Mouse (Mus musculus) cerebellum, adult 2 months (tissue): ENCODE measurements around the gene Ak2. TPM values are rescaled to one million over a fixed set of nuclear protein-coding genes. Genes with fewer than 3 reads are reported as not detected.
A peak's percentile ranks its signal among the peaks of the same experiment; 100 is the strongest.

Source experiments
- DNase-seq, 2 experiments: peaks; one replicate each; pipeline ENCODE4 v3.0.0; 2021
- H3K27ac ChIP-seq: fragments of 200-500 bp; 2 replicates; pipeline ENCODE4 v1.5.1; 2012; ENCODE audit warnings: low read length, control low read depth, inconsistent platforms; ENCODE audit not compliant: insufficient read depth
- H3K27me3 ChIP-seq: fragments of 200-500 bp; 2 replicates; pipeline ENCODE4 v1.6.1; 2012; ENCODE audit warnings: inconsistent platforms, mild to moderate bottlenecking, low read length, moderate library complexity; ENCODE audit not compliant: control insufficient read depth, insufficient read depth
- H3K4me1 ChIP-seq: fragments of 200-500 bp; 2 replicates; pipeline ENCODE4 v1.6.1; 2011; ENCODE audit warnings: low read length; ENCODE audit not compliant: control insufficient read depth, insufficient read depth
- H3K4me3 ChIP-seq: fragments of 200-500 bp; replicated peaks from 2 replicates; pipeline ENCODE3; 2011; ENCODE audit warnings: mild to moderate bottlenecking, low read depth, low read length, control low read depth; ENCODE audit not compliant: insufficient read depth
- CTCF ChIP-seq: fragments of 200-500 bp; IDR thresholded peaks from 2 replicates; pipeline ENCODE4 v1.5.1; 2011; ENCODE audit warnings: low read depth, mild to moderate bottlenecking, control low read depth, low read length, moderate library complexity, borderline replicate concordance; ENCODE audit not compliant: insufficient read depth
- POLR2A ChIP-seq: fragments of 200-500 bp; IDR thresholded peaks from 2 replicates; pipeline ENCODE4 v1.6.1; 2011; ENCODE audit warnings: low read length, control low read depth, borderline replicate concordance; ENCODE audit not compliant: insufficient read depth
- WGBS: fragments of 180-500 bp; shearing (Covaris S2); methylation state at CpG from one replicate; pipeline ENCODE4 v1.1.7; 2018; 5-methylcytosine and 5-hydroxymethylcytosine counted together
- polyA plus RNA-seq: library from polyadenylated mRNA; depleted of rRNA; stranded (reverse); fragments of >200 nt; gene quantifications from 2 replicates; pipeline ENCODE4 v1.2.3, GENCODE M21; 2012

Gene Ak2
- polyA plus RNA-seq, 1 experiment, result 43.9 TPM

DNA sequence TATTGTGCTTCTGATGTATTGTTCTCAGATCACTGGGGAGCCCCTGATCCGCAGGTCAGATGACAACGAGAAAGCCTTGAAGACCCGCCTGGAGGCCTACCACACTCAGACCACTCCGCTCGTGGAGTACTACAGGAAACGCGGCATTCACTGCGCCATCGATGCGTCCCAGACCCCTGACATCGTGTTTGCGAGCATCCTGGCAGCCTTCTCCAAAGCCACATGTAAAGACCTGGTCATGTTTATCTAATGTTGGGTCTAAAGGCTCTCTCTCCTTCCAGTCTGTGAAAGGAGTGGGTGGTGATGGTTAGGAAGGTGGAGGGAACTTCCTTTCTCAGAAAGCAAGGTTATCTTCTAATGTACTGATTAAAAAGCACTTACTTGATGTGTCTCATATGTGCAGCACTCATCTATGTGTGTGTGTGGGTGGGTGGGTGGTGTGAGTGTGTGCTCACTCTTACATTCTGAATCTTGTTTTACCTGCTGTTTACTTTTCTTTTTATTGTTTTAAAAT lies 16.3 kb downstream of the Ak2 start:
- no peak for TF ChIP-seq CTCF
- TF ChIP-seq POLR2A, result no peak
- H3K4me3 ChIP-seq, result no peak overlapping the region
- 84% methylated on average over 12 of the region's 12 CpGs for WGBS
- DNase-seq, result no peak
- no peak overlapping the region for H3K27ac ChIP-seq
- H3K4me1 ChIP-seq, result peaks cover 9% of the 10 kb centered on the region
- H3K27me3 ChIP-seq, result no peaks in the 10 kb centered on the region

DNA sequence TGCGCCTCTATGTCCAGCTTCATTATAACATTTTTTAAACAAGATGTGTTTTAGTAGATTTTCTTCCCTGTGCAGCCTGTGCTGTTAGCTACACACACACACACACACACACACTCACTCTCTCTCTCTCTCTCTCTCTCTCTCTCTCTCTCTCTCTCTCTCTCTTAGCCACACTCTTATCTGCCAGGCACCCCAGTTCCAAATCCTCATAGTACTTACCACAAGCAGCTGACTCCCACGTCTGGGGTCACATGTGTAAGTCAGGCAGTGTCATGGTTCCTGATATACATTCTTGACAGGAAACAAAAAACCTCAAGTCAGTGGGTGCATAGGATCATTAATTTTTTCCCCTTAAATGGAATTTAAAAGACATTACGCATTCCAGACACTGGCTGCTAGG lies 16.9 kb downstream of the Ak2 start:
- WGBS, result 91% methylated on average over 3 of the region's 3 CpGs
- TF ChIP-seq CTCF, result no peak
- no peak for TF ChIP-seq POLR2A
- DNase-seq, result no peak
- H3K27ac ChIP-seq, result no peak overlapping the region
- H3K4me1 ChIP-seq, result peaks cover 9% of the 10 kb centered on the region
- no peak overlapping the region for H3K4me3 ChIP-seq
- no peaks in the 10 kb centered on the region for H3K27me3 ChIP-seq

DNA sequence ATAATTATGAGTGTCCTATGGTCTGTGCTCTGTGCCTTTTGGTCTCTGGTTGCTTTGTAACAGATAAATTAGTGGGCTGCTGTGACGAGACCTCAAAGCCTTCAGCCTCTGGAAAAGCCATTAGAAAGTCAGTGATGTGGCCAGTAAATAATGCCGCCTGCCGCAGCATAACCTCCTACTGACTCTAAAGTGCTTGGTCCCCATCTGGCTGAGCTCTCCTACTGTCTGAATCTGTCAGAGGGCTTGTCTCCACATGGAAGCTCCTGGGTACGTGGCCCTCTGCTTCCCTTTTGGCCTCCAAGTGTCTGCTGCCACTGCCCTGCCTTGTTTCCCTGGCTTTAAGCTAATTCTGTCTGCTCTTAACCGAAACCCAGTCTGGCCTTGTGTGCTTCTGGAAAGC lies 17.8 kb downstream of the Ak2 start:
- Histone ChIP-seq H3K27ac (no peak overlapping the region), H3K27me3 (no peaks in the 10 kb centered on the region), H3K4me1 (peaks cover 9% of the 10 kb centered on the region), H3K4me3 (no peak overlapping the region)
- DNase-seq, result no peak
- 75% methylated on average over 5 of the region's 5 CpGs for WGBS
- TF ChIP-seq POLR2A (no peak), CTCF (no peak)

DNA sequence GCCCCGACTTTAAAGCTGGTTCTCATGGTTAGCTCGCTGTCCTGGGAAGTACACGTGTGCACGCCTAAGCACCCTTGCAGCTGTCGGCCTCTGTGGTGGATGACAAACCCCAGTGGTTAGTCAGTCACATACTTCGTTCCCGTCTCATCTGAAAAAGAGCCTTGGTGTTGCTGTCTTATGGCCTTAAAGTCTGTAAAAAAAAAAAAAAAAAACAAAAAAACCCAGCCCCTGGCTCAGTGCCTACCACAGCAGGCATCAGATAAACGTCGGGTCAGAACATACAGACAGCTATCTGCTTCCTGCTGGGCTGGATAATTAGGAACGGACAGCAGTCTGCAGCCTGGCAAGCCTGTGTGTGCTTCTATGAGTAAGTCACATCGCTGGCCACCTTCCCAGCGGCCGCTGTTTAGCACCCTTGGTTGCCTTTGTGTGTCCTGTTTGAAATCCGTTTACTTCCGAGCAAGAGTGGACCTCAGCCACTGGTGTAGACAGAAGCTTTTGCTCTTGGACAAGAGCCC lies 19.9 kb downstream of the Ak2 start:
- Histone ChIP-seq H3K4me1 (peaks cover 9% of the 10 kb centered on the region), H3K4me3 (no peak overlapping the region), H3K27me3 (no peaks in the 10 kb centered on the region), H3K27ac (no peak overlapping the region)
- peak; percentile 53 to 75 for DNase-seq
- TF ChIP-seq POLR2A, result no peak
- no peak for TF ChIP-seq CTCF
- 27% methylated on average over 15 of the region's 15 CpGs for WGBS

DNA sequence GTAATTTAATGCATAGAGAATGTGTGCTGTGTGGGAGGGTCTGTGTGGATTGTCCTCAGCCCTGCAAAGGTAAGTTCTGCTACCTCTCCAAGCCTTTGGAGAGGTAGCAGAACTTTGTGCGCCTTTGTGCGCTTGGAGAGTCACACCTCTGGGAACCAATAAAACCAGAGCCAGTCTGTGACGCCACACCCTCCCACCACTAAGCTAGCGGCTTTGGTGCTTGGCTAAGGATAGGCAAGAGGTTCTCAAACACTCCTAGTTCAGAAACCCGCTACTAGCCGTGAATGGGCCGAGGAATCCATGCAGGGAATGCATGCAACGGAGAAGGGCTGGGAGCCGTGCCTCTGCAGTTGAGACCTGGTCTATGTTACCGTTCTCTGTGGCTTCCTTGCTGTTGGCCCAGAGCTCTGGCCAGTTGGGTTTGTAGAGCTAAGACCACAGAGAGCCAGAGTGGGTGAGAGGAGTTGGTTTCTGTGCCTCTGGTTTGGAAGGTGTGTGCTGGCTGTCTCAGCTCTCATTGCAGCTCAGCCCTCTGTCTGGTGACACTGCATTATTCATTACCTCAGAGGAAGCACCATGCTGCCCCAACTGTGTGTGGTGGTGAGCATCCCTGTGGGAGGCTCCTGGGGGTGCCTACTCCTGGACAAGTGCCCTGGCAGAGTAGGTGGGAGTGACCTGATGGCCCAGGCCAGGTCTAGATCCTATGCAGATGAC lies 21.6 kb downstream of the Ak2 start:
- TF ChIP-seq POLR2A, result no peak
- TF ChIP-seq CTCF, result no peak
- no peak overlapping the region for H3K27ac ChIP-seq
- H3K4me3 ChIP-seq, result no peak overlapping the region
- no peaks in the 10 kb centered on the region for H3K27me3 ChIP-seq
- H3K4me1 ChIP-seq, result peaks cover 9% of the 10 kb centered on the region
- DNase-seq, result no peak
- 95% methylated on average over 10 of the region's 10 CpGs for WGBS

DNA sequence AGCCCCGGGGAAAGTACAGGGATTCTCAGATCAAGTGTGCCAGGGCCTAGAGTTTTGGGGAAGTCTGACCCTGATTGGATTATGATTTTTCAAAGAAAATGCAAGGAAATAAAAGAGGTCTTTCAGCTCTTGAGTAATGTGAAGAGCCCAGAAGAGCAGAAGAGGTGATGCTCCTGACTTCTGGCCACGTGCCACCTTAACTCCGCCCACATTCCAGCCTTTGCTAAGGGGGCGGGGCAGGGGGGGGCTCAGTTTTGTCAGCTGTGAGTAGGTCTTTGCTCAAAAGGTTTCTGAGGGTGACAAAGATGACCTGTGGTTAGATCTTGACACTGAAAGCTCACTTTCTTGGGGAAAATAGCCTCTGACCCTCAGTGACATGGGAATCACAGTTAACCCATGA lies 24.6 kb downstream of the Ak2 start:
- no peak for DNase-seq
- Histone ChIP-seq H3K27ac (no peak overlapping the region), H3K27me3 (no peaks in the 10 kb centered on the region), H3K4me3 (no peak overlapping the region), H3K4me1 (peaks cover 23% of the 10 kb centered on the region)
- TF ChIP-seq POLR2A (no peak), CTCF (no peak)
- WGBS, result 53% methylated on average over 4 of the region's 4 CpGs

DNA sequence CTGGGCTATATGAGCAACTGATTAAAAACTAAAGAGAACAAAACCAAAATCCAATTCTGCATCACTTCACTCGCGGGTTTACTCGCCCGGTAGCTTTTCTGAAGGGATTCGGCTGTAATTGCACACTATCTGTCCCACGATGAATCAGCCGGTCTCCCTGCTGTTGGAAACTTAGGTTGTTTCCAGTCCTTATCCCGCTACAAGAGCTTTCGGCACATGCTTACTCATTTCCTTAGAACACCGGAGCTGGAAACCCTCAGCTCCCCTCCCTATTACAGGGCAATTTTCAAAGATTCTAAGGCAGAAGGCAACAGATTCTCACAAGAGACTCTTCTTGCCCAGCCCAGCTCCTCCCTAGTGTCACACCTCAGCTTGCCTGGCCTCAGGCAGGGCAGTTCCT lies 25.4 kb downstream of the Ak2 start:
- 94% methylated on average over 10 of the region's 10 CpGs for WGBS
- peaks cover 15% of the 10 kb centered on the region for H3K4me1 ChIP-seq
- no peak overlapping the region for H3K27ac ChIP-seq
- no peak overlapping the region for H3K4me3 ChIP-seq
- H3K27me3 ChIP-seq, result no peaks in the 10 kb centered on the region
- no peak for DNase-seq
- TF ChIP-seq CTCF (no peak), POLR2A (no peak)

DNA sequence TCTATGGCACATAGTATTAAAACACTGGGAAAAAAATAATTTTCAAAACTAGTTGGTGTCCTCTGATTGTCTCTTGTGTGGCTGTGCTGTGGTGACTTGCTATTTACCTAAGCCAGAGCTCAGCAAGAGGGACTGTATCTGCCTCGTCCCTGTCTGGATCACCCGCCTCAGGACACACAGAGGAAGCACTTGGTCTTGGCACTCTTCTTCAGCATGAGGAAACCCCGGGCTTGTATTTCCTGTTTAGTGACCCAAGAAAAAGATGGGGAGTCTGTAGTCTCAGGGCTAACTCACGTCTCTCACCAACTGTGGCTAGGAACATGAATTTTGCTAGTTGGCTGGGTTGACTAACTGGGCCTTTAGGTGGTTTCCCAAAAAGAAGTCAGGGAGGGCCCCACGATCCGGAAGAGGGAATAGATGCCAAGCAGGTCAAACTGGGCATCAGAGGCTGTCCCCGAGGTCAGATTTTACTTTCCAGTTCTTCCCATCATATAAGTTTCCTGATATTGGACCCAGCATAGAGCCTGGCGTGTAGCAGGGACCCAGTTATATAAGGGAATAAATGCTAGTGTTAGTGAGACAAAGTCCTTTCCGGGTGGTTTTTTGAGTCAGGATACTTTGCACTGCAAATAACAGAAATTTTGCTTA lies 27.2 kb downstream of the Ak2 start:
- Histone ChIP-seq H3K4me1 (peaks cover 15% of the 10 kb centered on the region), H3K27me3 (no peaks in the 10 kb centered on the region)
- WGBS, result 75% methylated on average over 9 of the region's 9 CpGs

More for the DNA sequence above, 27.2 kb downstream of the Ak2 start:
- no peak for DNase-seq
- no peak overlapping the region for H3K27ac ChIP-seq
- H3K4me3 ChIP-seq, result no peak overlapping the region
- no peak for TF ChIP-seq CTCF
- TF ChIP-seq POLR2A, result no peak
